Mouse (Mus musculus): ENCODE results near the gene Cdc26. TPM values are rescaled to one million over a fixed set of nuclear protein-coding genes. Genes with fewer than 3 reads are reported as not detected.

The Cdc26 gene
- 13.9 and 15.7 TPM in 2 replicates for polyA plus RNA-seq (2012; rRNA removed)

GRCm38 (mm10) chr4:62408601-62409282 lies at the start of gene Cdc26, which contains the start of gene Prpf4:
Gene Cdc26, minus strand, starts transcription at chr4:62408642.
Gene Prpf4, plus strand, starts transcription at chr4:62408797.

GRCm38 (mm10) chr4:62435081-62435480 lies 26.6 kb upstream of the Cdc26 start, which contains the start of gene Rnf183:
Gene Rnf183, minus strand, starts transcription at chr4:62435252.

GRCm38 (mm10) chr4:62360088-62360804 lies 48.2 kb downstream of the Cdc26 start, which contains the start of the genes Fkbp15 and Slc31a1:
Gene Fkbp15, minus strand, starts transcription at chr4:62360548.
Gene Slc31a1, plus strand, starts transcription at chr4:62360727.

Other genes with a start within 250 kb of the Cdc26 start
- gene Zfp37, start 177.6 kb downstream of the Cdc26 start, polyA plus RNA-seq (2012; rRNA removed) = 0.33 and 0.74 TPM in 2 replicates
- 13.3 and 15.9 TPM in 2 replicates for gene Slc31a2, start 146.1 kb downstream of the Cdc26 start, polyA plus RNA-seq (2012; rRNA removed)
- gene Fkbp15, start 48.1 kb downstream of the Cdc26 start, polyA plus RNA-seq (2012; rRNA removed) = 24.1 and 25.5 TPM in 2 replicates
- 29.6 and 30.3 TPM in 2 replicates for gene Slc31a1, start 47.9 kb downstream of the Cdc26 start, polyA plus RNA-seq (2012; rRNA removed)
- 5.9 and 6.0 TPM in 2 replicates for gene Prpf4, start 155 bp upstream of the Cdc26 start, polyA plus RNA-seq (2012; rRNA removed)
- 3.5 and 4.5 TPM in 2 replicates for gene Rnf183, start 26.6 kb upstream of the Cdc26 start, polyA plus RNA-seq (2012; rRNA removed)
- 3.1 and 4.3 TPM in 2 replicates for gene Wdr31, start 62.3 kb upstream of the Cdc26 start, polyA plus RNA-seq (2012; rRNA removed)
- 276 and 292 TPM in 2 replicates for gene Bspry, start 71.4 kb upstream of the Cdc26 start, polyA plus RNA-seq (2012; rRNA removed)
- 37.5 and 42.3 TPM in 2 replicates for gene Hdhd3, start 94.8 kb upstream of the Cdc26 start, polyA plus RNA-seq (2012; rRNA removed)
- 126 and 152 TPM in 2 replicates for gene Alad, start 111.3 kb upstream of the Cdc26 start, polyA plus RNA-seq (2012; rRNA removed)
- gene Pole3, start 116.4 kb upstream of the Cdc26 start, polyA plus RNA-seq (2012; rRNA removed) = 7.0 and 9.4 TPM in 2 replicates
- 0.08 and 0.15 TPM in 2 replicates for gene 4933430I17Rik, start 116.7 kb upstream of the Cdc26 start, polyA plus RNA-seq (2012; rRNA removed)
- 52.4 and 53.0 TPM in 2 replicates for gene Rgs3, start 151.2 kb upstream of the Cdc26 start, polyA plus RNA-seq (2012; rRNA removed)

Measured in colon, adult 2 months (tissue).